Mouse (Mus musculus): ENCODE data around the gene Tmigd3. TPM values are rescaled to one million over a fixed set of nuclear protein-coding genes. Genes with fewer than 3 reads are reported as not detected.

Tmigd3 gene
- polyA plus RNA-seq, 1 experiment = 1.1 TPM

- H3K4me3 ChIP-seq (ENCODE audit: extremely low read depth, insufficient read depth, insufficient read length) = no peak overlapping the region
- no peaks in the 10 kb centered on the region for H3K36me3 ChIP-seq (ENCODE audit: control insufficient read depth, insufficient read depth, low read length)
- no peak overlapping the region for H3K27ac ChIP-seq (ENCODE audit: insufficient read depth, low read length)
- TF ChIP-seq CTCF (IDR thresholded peaks at IDR 0.05; ENCODE audit: extremely low read depth, insufficient read depth, insufficient read length, insufficient replicate concordance) (no peak), POLR2A (IDR thresholded peaks at IDR 0.05; ENCODE audit: low read depth, low read length) (no peak)
- DNase-seq (ENCODE audit: low read depth in 1 of 2, low spot score in 2 of 2) = no peak
- no peaks in the 10 kb centered on the region for H3K27me3 ChIP-seq (ENCODE audit: control insufficient read depth, insufficient read depth, low read length)
- no peaks in the 10 kb centered on the region; the same call in 1 of the 2 replicates for H3K4me1 ChIP-seq (ENCODE audit: control insufficient read depth, insufficient read depth, insufficient read length)
- 91% methylated on average over 7 of the region's 7 CpGs for WGBS
Observed at GRCm38 (mm10) chr3:105882105-105882504, 11.4 kb downstream of the Tmigd3 start.

- Histone ChIP-seq H3K4me1 (ENCODE audit: control insufficient read depth, insufficient read depth, insufficient read length) (no peaks in the 10 kb centered on the region; the same call in 1 of the 2 replicates), H3K4me3 (ENCODE audit: extremely low read depth, insufficient read depth, insufficient read length) (no peak overlapping the region), H3K27me3 (ENCODE audit: control insufficient read depth, insufficient read depth, low read length) (no peaks in the 10 kb centered on the region), H3K36me3 (ENCODE audit: control insufficient read depth, insufficient read depth, low read length) (no peaks in the 10 kb centered on the region), H3K27ac (ENCODE audit: insufficient read depth, low read length) (no peak overlapping the region)
- TF ChIP-seq POLR2A (IDR thresholded peaks at IDR 0.05; ENCODE audit: low read depth, low read length) = no peak
- TF ChIP-seq CTCF (IDR thresholded peaks at IDR 0.05; ENCODE audit: extremely low read depth, insufficient read depth, insufficient read length, insufficient replicate concordance) = no peak
- DNase-seq (ENCODE audit: low read depth in 1 of 2, low spot score in 2 of 2) = no peak
- 92% methylated on average over 2 of the region's 2 CpGs for WGBS
Observed at GRCm38 (mm10) chr3:105883111-105883510, 12.4 kb downstream of the Tmigd3 start.

GRCm38 (mm10) chr3:105888961-105889360 is 18.3 kb downstream of the Tmigd3 start:
- no peaks in the 10 kb centered on the region for H3K36me3 ChIP-seq (ENCODE audit: control insufficient read depth, insufficient read depth, low read length)
- no peak for TF ChIP-seq CTCF (IDR thresholded peaks at IDR 0.05; ENCODE audit: extremely low read depth, insufficient read depth, insufficient read length, insufficient replicate concordance)
- no peak for TF ChIP-seq POLR2A (IDR thresholded peaks at IDR 0.05; ENCODE audit: low read depth, low read length)
- H3K4me3 ChIP-seq (ENCODE audit: extremely low read depth, insufficient read depth, insufficient read length) = no peak overlapping the region
- WGBS = 85% methylated on average over 3 of the region's 3 CpGs
- H3K27me3 ChIP-seq (ENCODE audit: control insufficient read depth, insufficient read depth, low read length) = no peaks in the 10 kb centered on the region
- peaks cover 17% of the 10 kb centered on the region; the same call in 1 of the 2 replicates for H3K4me1 ChIP-seq (ENCODE audit: control insufficient read depth, insufficient read depth, insufficient read length)
- DNase-seq (ENCODE audit: low read depth in 1 of 2, low spot score in 2 of 2) = no peak
- H3K27ac ChIP-seq (ENCODE audit: insufficient read depth, low read length) = no peak overlapping the region

GRCm38 (mm10) chr3:105890220-105890619 is 19.5 kb downstream of the Tmigd3 start:
- DNase-seq (ENCODE audit: low read depth in 1 of 2, low spot score in 2 of 2) = no peak
- H3K4me3 ChIP-seq (ENCODE audit: extremely low read depth, insufficient read depth, insufficient read length) = no peak overlapping the region
- WGBS = 67% methylated on average over 4 of the region's 4 CpGs

GRCm38 (mm10) chr3:105891141-105891540 is 20.4 kb downstream of the Tmigd3 start:
- WGBS = 56% methylated on average over 3 of the region's 3 CpGs
- TF ChIP-seq POLR2A (IDR thresholded peaks at IDR 0.05; ENCODE audit: low read depth, low read length) (no peak), CTCF (IDR thresholded peaks at IDR 0.05; ENCODE audit: extremely low read depth, insufficient read depth, insufficient read length, insufficient replicate concordance) (no peak)
- no peak for DNase-seq (ENCODE audit: low read depth in 1 of 2, low spot score in 2 of 2)
- Histone ChIP-seq H3K36me3 (ENCODE audit: control insufficient read depth, insufficient read depth, low read length) (no peaks in the 10 kb centered on the region), H3K4me3 (ENCODE audit: extremely low read depth, insufficient read depth, insufficient read length) (no peak overlapping the region), H3K27me3 (ENCODE audit: control insufficient read depth, insufficient read depth, low read length) (no peaks in the 10 kb centered on the region), H3K27ac (ENCODE audit: insufficient read depth, low read length) (peak overlapping the region; percentile 95), H3K4me1 (ENCODE audit: control insufficient read depth, insufficient read depth, insufficient read length) (peaks cover 23% of the 10 kb centered on the region; the same call in 1 of the 2 replicates)

More at GRCm38 (mm10) chr3:105890220-105890619, 19.5 kb downstream of the Tmigd3 start:
- Histone ChIP-seq H3K27me3 (ENCODE audit: control insufficient read depth, insufficient read depth, low read length) (no peaks in the 10 kb centered on the region), H3K27ac (ENCODE audit: insufficient read depth, low read length) (no peak overlapping the region), H3K36me3 (ENCODE audit: control insufficient read depth, insufficient read depth, low read length) (no peaks in the 10 kb centered on the region), H3K4me1 (ENCODE audit: control insufficient read depth, insufficient read depth, insufficient read length) (peaks cover 19% of the 10 kb centered on the region; the same call in 1 of the 2 replicates)
- TF ChIP-seq CTCF (IDR thresholded peaks at IDR 0.05; ENCODE audit: extremely low read depth, insufficient read depth, insufficient read length, insufficient replicate concordance) (no peak), POLR2A (IDR thresholded peaks at IDR 0.05; ENCODE audit: low read depth, low read length) (no peak)

- Histone ChIP-seq H3K36me3 (ENCODE audit: control insufficient read depth, insufficient read depth, low read length) (no peaks in the 10 kb centered on the region), H3K4me3 (ENCODE audit: extremely low read depth, insufficient read depth, insufficient read length) (peak overlapping the region; percentile 49), H3K4me1 (ENCODE audit: control insufficient read depth, insufficient read depth, insufficient read length) (peaks cover 23% of the 10 kb centered on the region; the same call in 1 of the 2 replicates), H3K27ac (ENCODE audit: insufficient read depth, low read length) (peak overlapping the region; percentile 95), H3K27me3 (ENCODE audit: control insufficient read depth, insufficient read depth, low read length) (no peaks in the 10 kb centered on the region)
- 8% methylated on average over 10 of the region's 10 CpGs for WGBS
- peak; percentile 75 to 83 for DNase-seq (ENCODE audit: low read depth in 1 of 2, low spot score in 2 of 2)
- TF ChIP-seq CTCF (IDR thresholded peaks at IDR 0.05; ENCODE audit: extremely low read depth, insufficient read depth, insufficient read length, insufficient replicate concordance) = no peak
- peak; percentile 53; the same call in 1 of the 2 replicates for TF ChIP-seq POLR2A (IDR thresholded peaks at IDR 0.05; ENCODE audit: low read depth, low read length)
Observed at GRCm38 (mm10) chr3:105891760-105892571, 21.3 kb downstream of the Tmigd3 start.
